Mouse (Mus musculus): ENCODE measurements around the gene Igf2r. TPM values are rescaled to one million over a fixed set of nuclear protein-coding genes. Genes with fewer than 3 reads are reported as not detected.

Gene Igf2r
- total RNA-seq, 2 experiments from 2014 or later = 29.0 to 30.9 TPM

- no peak for DNase-seq
Observed at GRCm38 (mm10) chr17:12671029-12671605, 98.3 kb downstream of the Igf2r start.

DNA sequence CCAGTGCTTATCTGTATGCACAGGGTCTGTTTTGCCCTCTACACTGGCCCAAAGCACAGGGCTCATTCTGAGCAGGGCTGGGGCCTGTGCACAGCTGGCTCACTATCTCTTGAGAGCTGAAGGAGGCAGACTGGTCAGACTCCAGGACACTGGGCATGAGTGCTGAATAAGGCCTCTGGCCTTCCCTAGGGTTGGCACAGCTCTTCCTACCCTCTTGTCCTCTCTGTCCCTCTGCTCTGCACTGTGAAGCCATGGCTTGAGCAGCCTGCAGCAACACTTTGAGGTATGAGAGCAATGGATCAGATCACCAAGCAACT is 100.1 kb downstream of the Igf2r start:
- no peak for DNase-seq

- DNase-seq = no peak
Observed at GRCm38 (mm10) chr17:12668478-12669362, 100.7 kb downstream of the Igf2r start.

- DNase-seq = no peak
Observed at GRCm38 (mm10) chr17:12664156-12664555, 105.3 kb downstream of the Igf2r start.

GRCm38 (mm10) chr17:12660572-12661260 is 108.7 kb downstream of the Igf2r start:
- DNase-seq = peak in 1 of 2 experiments; percentile 19

DNA sequence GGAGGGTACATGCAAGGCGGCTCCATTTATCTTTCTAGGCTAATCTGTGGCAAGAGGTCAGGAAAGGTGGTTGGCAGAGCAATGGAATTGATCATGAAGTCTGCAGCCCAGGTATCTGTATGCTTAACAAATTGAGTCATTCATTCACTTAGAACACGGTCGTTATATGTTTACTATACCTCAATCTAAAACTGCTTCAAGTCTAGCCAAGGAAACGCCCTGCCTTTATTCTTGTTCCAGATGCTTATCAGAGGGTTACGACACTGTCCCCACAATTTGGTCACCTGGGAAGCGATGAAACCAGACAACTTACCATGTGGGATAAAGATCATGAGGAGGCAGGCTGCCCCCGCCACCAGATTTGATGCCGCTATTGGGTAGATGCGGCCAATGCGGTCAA is 110.2 kb downstream of the Igf2r start:
- no peak for DNase-seq

DNA sequence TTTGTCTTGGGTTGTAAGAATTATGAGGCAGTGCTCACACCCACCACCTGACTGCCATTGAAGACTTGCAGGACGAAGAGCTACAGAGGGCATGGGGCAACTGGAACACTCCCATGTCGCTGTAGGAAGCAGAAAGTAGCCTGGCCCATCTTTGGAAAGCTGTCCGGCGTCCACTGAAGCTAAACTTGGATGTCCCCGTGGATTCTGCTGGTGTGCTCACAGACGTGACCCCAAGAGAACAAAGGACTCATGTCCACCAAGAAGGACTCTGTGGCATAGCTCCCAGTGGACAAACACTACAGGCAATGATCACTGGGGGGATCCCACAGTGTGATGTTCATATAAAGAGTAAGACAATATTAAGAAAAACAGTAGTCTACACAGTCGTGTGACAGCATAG is 110.7 kb downstream of the Igf2r start:
- DNase-seq = no peak

DNA sequence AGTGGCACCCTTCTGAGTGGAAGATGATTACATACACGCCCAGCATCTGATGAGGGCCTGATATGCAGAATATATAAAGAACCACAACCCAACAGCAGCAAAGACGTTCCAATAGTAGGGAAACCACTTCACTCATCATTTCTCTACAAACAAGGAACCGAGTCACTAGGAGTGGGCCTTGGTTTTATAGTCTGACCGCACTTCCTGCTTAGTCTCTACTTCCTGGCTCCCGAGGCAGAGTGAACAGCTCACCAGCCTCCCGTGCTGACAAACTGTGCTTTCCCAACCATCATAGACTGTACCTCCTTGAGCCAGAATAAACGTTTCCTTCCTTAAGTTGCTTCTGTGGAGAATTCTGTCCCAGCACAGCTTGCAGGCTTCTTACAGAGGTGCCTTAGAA is 113.6 kb downstream of the Igf2r start:
- DNase-seq = no peak

DNA sequence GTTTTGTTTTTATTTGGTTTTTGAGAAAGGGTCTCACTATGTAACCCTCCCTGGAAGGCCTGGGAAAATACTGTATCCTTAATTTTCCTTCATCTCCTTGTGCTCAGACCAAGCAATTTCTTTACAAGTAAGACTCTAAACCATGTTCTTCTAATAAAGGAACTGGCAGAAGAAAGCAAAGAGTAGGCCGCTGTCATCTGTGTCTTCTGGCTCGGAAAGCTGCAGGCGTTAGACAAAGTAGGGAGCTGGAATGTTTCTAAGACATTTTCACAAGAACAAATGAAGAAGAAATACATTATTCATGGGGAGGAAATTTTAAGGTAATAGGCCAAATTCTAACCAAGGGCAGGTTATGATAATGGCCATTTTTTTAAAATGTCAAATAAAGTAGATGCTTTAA is 115.4 kb downstream of the Igf2r start:
- no peak for DNase-seq

- DNase-seq = no peak
Observed at GRCm38 (mm10) chr17:12652604-12653003, 116.9 kb downstream of the Igf2r start.

- no peak for DNase-seq
Observed at GRCm38 (mm10) chr17:12645461-12645860, 124.0 kb downstream of the Igf2r start.

GRCm38 (mm10) chr17:12641087-12641486 is 128.4 kb downstream of the Igf2r start:
- no peak for DNase-seq

DNA sequence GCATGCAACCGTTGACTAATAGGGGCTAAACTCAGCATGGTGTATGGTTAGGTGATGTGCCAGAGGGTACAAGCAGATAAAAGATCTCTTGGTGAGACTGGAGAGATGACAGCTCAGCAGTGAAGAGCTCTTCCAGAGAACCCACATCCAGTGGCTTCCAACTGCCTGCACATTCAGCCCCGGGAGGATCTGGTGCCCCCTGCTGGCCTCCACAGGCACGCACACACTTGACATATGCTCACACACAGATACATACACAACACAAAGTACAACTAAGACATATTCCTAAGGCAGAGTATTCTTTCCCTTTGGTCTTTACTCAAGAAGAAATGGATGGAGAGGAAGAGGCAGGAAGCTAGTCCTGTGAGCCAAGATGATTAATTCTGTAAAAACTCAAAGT is 129.9 kb downstream of the Igf2r start:
- DNase-seq = no peak

GRCm38 (mm10) chr17:12634814-12635213 is 134.7 kb downstream of the Igf2r start:
- DNase-seq = no peak

Other genes with a start within 250 kb of the Igf2r start
- under 1 TPM; 0.15 to 0.23 TPM for gene Slc22a2, start 185.5 kb downstream of the Igf2r start, total RNA-seq (2021)
- not detected for gene Slc22a1, start 93.8 kb downstream of the Igf2r start, total RNA-seq (2021)
- gene Mas1, start 98.5 kb upstream of the Igf2r start, total RNA-seq (2021) = 10 to 100 TPM; 52.1 to 63.5 TPM
- gene Mrgprh, start 106.4 kb upstream of the Igf2r start, total RNA-seq (2021) = not detected
- 1 to 10 TPM; 3.2 to 3.3 TPM for gene Pnldc1, start 140.6 kb upstream of the Igf2r start, total RNA-seq (2021)
- 100 to 1,000 TPM; 218 to 221 TPM for gene Tcp1, start 146.0 kb upstream of the Igf2r start, total RNA-seq (2021)
- gene Mrpl18, start 146.7 kb upstream of the Igf2r start, total RNA-seq (2021) = 10 to 100 TPM; 61.5 to 64.5 TPM
- 1 to 10 TPM; 3.8 to 5.1 TPM for gene Acat3, start 170.9 kb upstream of the Igf2r start, total RNA-seq (2021)
- 10 to 100 TPM; 46.7 to 47.3 TPM for gene Acat2, start 191.1 kb upstream of the Igf2r start, total RNA-seq (2021)
- gene Wtap, start 224.5 kb upstream of the Igf2r start, total RNA-seq (2021) = 10 to 100 TPM; 55.6 to 63.8 TPM
- gene Sod2, start 237.2 kb upstream of the Igf2r start, total RNA-seq (2021) = 100 to 1,000 TPM; 255 to 264 TPM